Mouse (Mus musculus): ENCODE data around the gene Gm8797.
"Not testable (repeated sequence)": the region's sequence is repeated elsewhere in the genome, so short reads cannot be mapped to it uniquely, and the experiment has no call there.

The Gm8797 gene

GRCm38 (mm10) chr3:5750506-5750905 lies at the start of gene Gm8797:
TSS of gene Gm8797 (plus strand) at chr3:5750806.
- DNase-seq (ENCODE audit: low read depth): not testable (repeated sequence)

- peak; percentile 2 for DNase-seq (ENCODE audit: low read depth)
Observed at GRCm38 (mm10) chr3:5714481-5714880, 36.1 kb upstream of the Gm8797 start.

DNA sequence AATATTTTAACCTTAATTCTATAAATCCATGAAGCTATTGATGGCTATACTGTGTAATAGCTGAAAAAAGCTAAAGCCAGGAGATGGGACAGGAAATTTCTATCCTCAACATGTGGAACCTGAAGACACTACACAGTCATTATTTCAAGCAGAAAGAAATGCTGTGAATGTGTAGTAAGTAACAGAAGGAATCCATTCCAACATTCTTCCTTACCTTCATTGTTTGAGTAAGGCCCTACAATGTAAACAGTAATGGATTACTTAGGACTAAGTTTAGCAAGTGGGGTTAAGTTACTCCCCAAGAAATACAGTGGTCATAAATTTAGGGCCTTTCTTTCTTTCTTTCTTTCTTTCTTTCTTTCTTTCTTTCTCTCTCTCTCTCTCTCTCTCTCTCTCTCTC lies 17.7 kb upstream of the Gm8797 start:
- DNase-seq (ENCODE audit: low read depth): no peak

- DNase-seq (ENCODE audit: low read depth): no peak
Observed at GRCm38 (mm10) chr3:5754763-5755478, 4.3 kb downstream of the Gm8797 start.

GRCm38 (mm10) chr3:5766256-5766655 lies 15.7 kb downstream of the Gm8797 start:
- DNase-seq (ENCODE audit: low read depth): no peak

GRCm38 (mm10) chr3:5776894-5777293 lies 26.3 kb downstream of the Gm8797 start:
- no peak for DNase-seq (ENCODE audit: low read depth)

All from NIH3T3 (cell line).